Mouse (Mus musculus) forebrain, embryonic 15.5 days (tissue): ENCODE data around the gene Cbx2. TPM values are rescaled to one million over a fixed set of nuclear protein-coding genes. Genes with fewer than 3 reads are reported as not detected.

Source experiments
- ATAC-seq: fragments of 200-750 bp; cut with Nextera tagmentation; replicated peaks from 2 replicates; pipeline ENCODE4 v1.8.0; 2017; ENCODE audit warnings: mild to moderate bottlenecking, moderate TSS enrichment, moderate library complexity
- H3K27ac ChIP-seq: fragments of 300-500 bp; sonication (generic); replicated peaks from 2 replicates; pipeline ENCODE4 v1.5.1; 2015; ENCODE audit warnings: mild to moderate bottlenecking, inconsistent platforms
- H3K27me3 ChIP-seq: fragments of 300-500 bp; sonication (generic); 2 replicates; pipeline ENCODE4 v1.6.1; 2015; ENCODE audit warnings: inconsistent platforms
- H3K36me3 ChIP-seq: fragments of 300-500 bp; sonication (generic); 2 replicates; pipeline ENCODE4 v1.6.1; 2015; ENCODE audit warnings: mild to moderate bottlenecking, inconsistent platforms
- H3K4me1 ChIP-seq: fragments of 300-500 bp; sonication (generic); 2 replicates; pipeline ENCODE4 v1.6.1; 2015; ENCODE audit warnings: inconsistent platforms
- H3K4me2 ChIP-seq: fragments of 300-500 bp; sonication (generic); replicated peaks from 2 replicates; pipeline ENCODE4 v1.6.1; 2015; ENCODE audit warnings: mild to moderate bottlenecking, inconsistent platforms
- H3K4me3 ChIP-seq: fragments of 300-500 bp; sonication (generic); 2 replicates; pipeline ENCODE4 v1.5.1; 2015; ENCODE audit warnings: mild to moderate bottlenecking, inconsistent platforms
- H3K9ac ChIP-seq: fragments of 300-500 bp; sonication (generic); replicated peaks from 2 replicates; pipeline ENCODE4 v1.6.1; 2015; ENCODE audit warnings: mild to moderate bottlenecking, inconsistent platforms
- H3K9me3 ChIP-seq: fragments of 300-500 bp; sonication (generic); 2 replicates; pipeline ENCODE4 v1.6.1; 2016; ENCODE audit warnings: inconsistent platforms
- WGBS: fragments of 180-500 bp; shearing (Covaris S2); methylation state at CpG from one replicate; pipeline ENCODE4 v1.1.7; 2015; ENCODE audit warnings: mixed read lengths; 5-methylcytosine and 5-hydroxymethylcytosine counted together
- polyA plus RNA-seq: library from polyadenylated mRNA; unstranded; fragments of >200 nt; fragmentation: Nextera tagmentation; extraction: Ambion mirVana; gene quantifications from 2 replicates; pipeline ENCODE4 v1.2.1, GENCODE M21; 2015

Cbx2 gene
- polyA plus RNA-seq, 1 experiment from 2014 or later, result 30.4 TPM

DNA sequence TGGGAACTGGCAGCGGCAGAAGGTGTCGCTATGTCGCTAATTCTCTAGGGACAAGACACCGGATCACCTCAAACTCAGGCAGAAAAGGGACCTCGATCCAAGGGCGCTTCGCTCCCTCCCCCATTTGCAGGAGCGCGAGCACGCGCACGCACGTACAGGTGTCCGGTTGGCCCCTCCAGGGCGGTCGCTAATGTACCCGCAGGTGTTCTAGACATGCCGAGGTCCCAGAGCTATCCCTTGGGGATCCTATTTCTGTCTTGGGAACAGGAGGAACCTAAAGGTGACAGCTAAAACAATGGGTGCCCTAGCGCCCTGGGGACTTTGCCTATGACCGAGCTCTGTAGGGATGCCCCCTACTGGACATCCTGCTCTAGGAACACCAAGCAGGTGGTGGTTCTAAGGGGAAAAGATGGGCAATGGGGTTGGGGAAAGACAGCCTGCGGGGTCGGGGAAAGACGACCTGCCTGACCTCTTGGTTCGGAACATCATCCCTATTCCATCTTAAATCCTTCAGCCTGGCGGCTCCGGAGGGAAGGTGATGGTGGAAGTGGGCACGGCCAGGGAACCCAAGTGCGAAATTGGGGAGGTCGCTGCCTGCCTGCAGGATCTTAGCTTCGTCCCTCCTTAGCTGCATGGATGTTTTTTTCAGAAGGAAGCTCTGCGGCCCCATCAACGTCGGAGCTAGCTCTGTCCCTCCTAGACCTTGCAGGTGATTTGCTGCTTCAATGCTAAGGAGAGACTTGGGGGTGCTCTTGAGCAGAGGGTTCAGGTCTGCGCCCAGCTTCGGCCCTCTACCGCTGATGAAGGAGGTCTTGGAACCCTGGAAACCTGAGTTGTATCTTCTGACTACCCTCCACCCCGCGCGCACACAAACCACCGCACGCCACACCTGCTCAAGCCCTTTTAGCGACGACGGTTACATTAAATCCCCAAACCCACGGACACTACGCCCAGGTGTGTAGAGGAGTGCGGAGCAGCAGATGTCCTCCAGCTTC, 31.9 kb downstream of the Cbx2 start:
- Histone ChIP-seq H3K4me1 (peaks cover 60% of the 10 kb centered on the region), H3K9ac (peak overlapping the region; percentile 59), H3K4me2 (peak overlapping the region; percentile 95), H3K4me3 (peak overlapping the region; percentile 57), H3K27me3 (peaks cover 56% of the 10 kb centered on the region), H3K27ac (peak overlapping the region; percentile 93), H3K36me3 (no peaks in the 10 kb centered on the region), H3K9me3 (no peaks in the 10 kb centered on the region)
- WGBS, result 1% methylated on average over 47 of the region's 47 CpGs
- no peak for ATAC-seq

DNA sequence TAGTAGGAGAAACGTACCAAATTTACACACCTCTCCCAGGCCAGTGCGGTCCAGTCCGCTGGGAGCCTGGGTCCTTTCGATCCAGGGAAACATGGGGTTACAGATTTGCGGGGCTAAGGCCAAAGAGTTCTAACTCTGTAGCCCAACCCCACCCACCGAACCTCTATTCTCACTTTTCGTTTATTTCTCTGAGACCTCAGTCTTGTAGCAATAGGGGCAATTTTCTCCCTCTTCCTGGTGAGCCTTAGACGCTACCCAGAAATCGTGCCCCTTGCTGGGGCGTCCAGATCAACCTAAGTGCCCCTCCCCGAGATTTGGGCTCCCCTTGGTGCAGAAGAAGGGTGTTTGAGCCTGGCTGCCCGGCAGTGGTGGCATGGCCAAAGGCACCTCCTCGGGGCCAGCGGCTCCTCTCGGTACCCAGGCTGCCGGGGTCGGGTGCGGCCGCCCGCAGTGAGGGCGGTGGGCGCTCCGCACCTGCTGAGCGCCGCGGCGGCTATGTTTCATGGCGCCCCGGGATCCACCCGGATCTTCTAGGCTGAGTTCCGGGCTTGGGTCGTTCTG, 32.9 kb downstream of the Cbx2 start:
- WGBS, result 1% methylated on average over 32 of the region's 32 CpGs
- peak overlapping the region; percentile 57 for H3K4me3 ChIP-seq
- H3K27ac ChIP-seq, result no peak overlapping the region
- peak overlapping the region; percentile 95 for H3K4me2 ChIP-seq
- no peaks in the 10 kb centered on the region for H3K9me3 ChIP-seq
- peaks cover 55% of the 10 kb centered on the region for H3K27me3 ChIP-seq
- peaks cover 60% of the 10 kb centered on the region for H3K4me1 ChIP-seq
- H3K9ac ChIP-seq, result peak overlapping the region; percentile 79
- no peaks in the 10 kb centered on the region for H3K36me3 ChIP-seq
- no peak for ATAC-seq

DNA sequence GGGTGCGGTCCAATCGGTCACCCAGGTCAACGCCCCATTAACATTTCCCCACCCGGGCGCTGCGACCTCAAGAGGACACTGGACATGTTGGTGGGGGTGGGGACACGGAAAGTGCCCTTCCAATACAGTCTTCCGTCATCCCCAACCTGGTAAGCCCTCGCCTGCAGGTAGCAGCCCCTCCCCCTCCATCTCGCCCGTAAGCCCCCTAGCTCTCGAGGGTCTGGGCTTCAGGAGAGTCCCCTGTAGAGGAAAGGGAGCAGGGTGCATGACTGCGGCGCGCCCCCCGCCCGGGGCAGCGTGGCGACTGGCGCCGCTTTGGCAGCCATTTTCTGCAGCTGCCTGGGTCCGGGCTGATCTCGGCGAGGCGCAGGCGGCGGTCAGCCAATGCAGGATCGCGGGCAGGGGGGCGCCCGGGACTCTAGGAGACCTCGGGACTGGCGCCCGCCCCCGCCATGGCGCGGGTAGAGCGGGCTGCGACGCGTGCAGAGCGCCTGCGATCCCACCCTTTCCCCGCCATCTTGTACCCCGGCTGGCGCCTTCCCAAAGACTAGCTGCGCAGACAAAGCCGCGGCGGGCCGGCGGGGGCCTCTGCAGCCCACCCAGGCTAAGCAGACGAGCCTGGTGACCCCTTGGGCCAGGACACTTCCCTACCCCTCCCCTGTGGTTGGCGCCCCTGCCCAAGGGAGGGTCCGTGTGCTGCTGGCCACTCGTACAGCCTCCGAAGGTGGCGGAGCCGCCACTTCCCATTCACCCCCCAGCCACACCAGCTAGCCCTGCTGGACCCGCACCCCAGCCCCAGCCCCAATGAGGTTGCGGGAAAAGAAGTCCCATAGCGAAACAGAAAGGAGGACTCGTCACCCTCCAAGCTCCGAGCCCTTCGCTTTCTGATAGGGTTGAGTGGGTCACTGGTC, 33.8 kb downstream of the Cbx2 start:
- peaks cover 46% of the 10 kb centered on the region for H3K27me3 ChIP-seq
- no peaks in the 10 kb centered on the region for H3K9me3 ChIP-seq
- peak overlapping the region; percentile 95 for H3K4me2 ChIP-seq
- H3K27ac ChIP-seq, result peak overlapping the region; percentile 81
- no peaks in the 10 kb centered on the region for H3K36me3 ChIP-seq
- peak overlapping the region; percentile 79 for H3K9ac ChIP-seq
- H3K4me1 ChIP-seq, result peaks cover 60% of the 10 kb centered on the region
- under 1% methylated on average over 62 of the region's 65 CpGs for WGBS
- no peak for ATAC-seq
- peak overlapping the region; percentile 57 for H3K4me3 ChIP-seq

DNA sequence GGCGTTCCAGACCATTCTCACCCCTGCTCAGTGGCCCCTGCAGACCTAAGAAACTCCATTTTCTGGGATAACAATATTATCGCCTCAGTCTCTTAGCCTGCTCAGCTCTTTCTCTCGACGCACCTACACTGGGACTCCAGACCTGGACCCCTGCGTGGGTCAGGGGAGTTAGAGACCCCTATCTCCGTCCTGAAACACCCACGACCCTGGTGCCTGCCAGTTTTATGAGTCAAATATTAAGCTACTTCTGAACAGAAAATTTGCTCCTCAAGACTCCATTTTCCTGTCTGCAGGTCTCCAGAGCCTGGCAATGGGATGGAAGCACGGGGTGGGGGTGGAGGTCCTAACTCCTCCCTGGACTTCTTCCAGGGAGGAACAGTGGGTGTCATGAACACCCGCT, 34.5 kb downstream of the Cbx2 start:
- Histone ChIP-seq H3K4me2 (peak overlapping the region; percentile 95), H3K9ac (peak overlapping the region; percentile 79), H3K27me3 (peaks cover 39% of the 10 kb centered on the region), H3K27ac (peak overlapping the region; percentile 81; the same call in 1 of the 2 replicates), H3K9me3 (no peaks in the 10 kb centered on the region), H3K4me1 (peaks cover 57% of the 10 kb centered on the region), H3K36me3 (no peaks in the 10 kb centered on the region), H3K4me3 (peak overlapping the region; percentile 57)
- ATAC-seq, result no peak
- 3% methylated on average over 9 of the region's 9 CpGs for WGBS

DNA sequence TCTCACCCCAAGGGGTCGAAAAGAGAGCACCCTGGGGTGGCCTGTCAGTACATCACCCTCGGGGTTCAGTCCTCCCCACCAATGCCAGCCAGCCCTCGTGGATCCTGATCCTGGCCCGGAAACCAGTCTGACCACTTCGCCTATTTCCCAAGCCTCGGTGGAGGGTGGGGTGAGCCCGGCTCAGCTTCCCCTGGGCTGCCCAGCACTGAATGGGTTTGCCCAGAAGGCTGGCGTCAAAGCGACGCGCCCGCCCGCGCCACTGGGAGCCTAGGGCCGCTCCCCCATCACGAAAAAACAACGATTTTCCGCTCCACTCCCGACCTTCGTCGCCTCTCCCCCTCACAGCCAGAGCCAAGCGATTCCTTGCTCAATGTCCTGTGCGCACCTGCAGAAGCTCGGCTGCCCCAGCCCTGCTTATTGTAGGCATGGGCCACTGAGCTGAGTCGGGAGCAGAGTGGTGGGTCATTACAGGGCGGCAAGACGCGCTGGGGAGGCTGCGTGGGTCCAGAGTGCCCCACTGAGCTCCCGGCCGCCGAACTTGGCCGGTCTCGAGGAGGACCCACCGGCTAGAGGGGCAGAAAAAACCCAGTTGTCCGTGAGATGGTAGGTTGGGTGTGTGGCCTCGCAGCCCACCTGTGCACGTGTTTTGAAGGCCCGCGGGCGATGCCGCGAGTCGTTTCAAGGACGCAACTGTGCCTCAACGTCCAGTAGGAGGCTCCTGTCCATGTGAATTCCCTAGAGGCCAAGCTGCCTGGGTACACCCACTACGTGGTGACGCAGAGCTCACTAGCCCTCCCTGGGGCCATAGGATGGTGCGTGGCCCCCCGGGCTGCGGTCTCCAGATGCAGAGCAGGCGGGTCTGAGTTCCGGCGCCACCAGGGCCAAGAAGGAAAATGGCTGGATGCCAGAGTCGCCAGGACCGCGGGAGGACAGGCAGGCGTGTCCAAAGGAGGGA, 35.6 kb downstream of the Cbx2 start:
- peak overlapping the region; percentile 6; the same call in 1 of the 2 replicates for H3K9ac ChIP-seq
- no peak for ATAC-seq
- WGBS, result 3% methylated on average over 58 of the region's 58 CpGs
- H3K4me1 ChIP-seq, result peaks cover 48% of the 10 kb centered on the region
- H3K27me3 ChIP-seq, result peaks cover 36% of the 10 kb centered on the region
- peak overlapping the region; percentile 21 for H3K4me3 ChIP-seq
- no peaks in the 10 kb centered on the region for H3K9me3 ChIP-seq
- H3K27ac ChIP-seq, result no peak overlapping the region
- H3K36me3 ChIP-seq, result no peaks in the 10 kb centered on the region
- H3K4me2 ChIP-seq, result peak overlapping the region; percentile 30

DNA sequence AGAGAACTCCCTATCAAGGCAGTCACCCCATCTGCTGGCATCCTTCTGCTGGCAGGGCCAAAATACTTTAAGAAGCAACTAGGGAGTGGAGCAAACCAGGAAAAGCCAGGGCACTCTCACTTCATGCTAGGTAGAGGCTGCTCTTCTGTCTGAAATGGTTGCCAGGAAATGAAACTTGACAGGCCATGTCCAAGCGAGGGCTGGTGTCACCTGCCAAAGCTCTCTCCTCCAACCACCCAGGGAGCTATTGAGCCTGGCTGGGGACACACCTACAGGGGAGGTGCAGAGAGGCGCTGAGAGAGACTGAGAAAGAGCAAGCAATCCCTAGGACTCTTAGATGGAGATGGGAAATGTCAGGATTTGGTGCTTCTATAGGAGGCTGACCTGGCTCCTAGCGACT, 36.5 kb downstream of the Cbx2 start:
- Histone ChIP-seq H3K4me1 (peaks cover 41% of the 10 kb centered on the region), H3K27ac (no peak overlapping the region), H3K9ac (no peak overlapping the region), H3K4me3 (no peak overlapping the region), H3K4me2 (no peak overlapping the region), H3K27me3 (peaks cover 36% of the 10 kb centered on the region), H3K9me3 (no peaks in the 10 kb centered on the region), H3K36me3 (no peaks in the 10 kb centered on the region)
- WGBS, result 13% methylated on average over 3 of the region's 3 CpGs
- ATAC-seq, result no peak

DNA sequence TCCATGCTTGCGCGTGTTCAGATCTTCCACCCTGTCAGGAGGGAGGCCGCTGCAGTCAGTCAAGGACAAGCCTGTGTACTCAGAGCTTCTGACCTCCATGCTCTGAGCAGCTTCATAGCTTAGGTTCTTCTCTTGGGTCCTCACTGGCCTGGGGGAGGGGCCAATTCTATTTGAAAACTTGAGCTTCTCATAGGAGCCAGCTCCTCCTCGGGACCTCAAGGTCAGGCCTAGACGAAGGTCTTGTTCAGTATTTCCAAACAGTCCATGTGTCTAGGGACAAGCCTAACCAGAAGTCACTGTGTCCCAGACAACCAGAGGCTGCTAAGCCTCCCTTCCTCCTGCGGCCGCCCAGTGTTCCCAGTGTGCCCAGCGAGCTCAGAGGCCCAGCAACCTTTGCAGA, 44.1 kb downstream of the Cbx2 start:
- ATAC-seq, result no peak
- 84% methylated on average over 8 of the region's 8 CpGs for WGBS
- no peak overlapping the region for H3K27ac ChIP-seq

DNA sequence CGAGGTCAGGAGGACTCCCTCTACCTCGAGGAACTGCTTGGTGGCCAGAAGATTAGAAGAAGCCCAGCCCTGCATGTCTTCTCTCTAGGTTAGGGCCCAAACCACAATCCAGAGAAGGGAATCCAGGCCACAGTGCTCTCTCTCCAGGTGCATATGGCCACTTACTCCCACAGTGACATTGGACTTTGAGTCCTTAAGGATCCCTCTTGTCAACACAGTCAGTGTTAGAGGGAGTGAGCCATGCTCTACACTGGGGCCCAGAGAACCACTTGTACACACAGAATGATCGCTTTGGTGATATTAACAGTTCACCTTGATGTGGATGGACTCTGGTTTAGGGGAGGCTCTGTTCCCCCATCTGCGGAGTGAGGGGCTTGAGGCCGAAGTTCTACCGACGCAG, 49.5 kb downstream of the Cbx2 start:
- WGBS, result 89% methylated on average over 7 of the region's 7 CpGs
- no peaks in the 10 kb centered on the region for H3K9me3 ChIP-seq
- ATAC-seq, result no peak

More for the DNA sequence above, 44.1 kb downstream of the Cbx2 start:
- H3K4me2 ChIP-seq, result no peak overlapping the region
- no peak overlapping the region for H3K4me3 ChIP-seq
- H3K36me3 ChIP-seq, result no peaks in the 10 kb centered on the region
- H3K9ac ChIP-seq, result no peak overlapping the region
- no peaks in the 10 kb centered on the region for H3K9me3 ChIP-seq
- H3K4me1 ChIP-seq, result no peaks in the 10 kb centered on the region
- H3K27me3 ChIP-seq, result no peaks in the 10 kb centered on the region

DNA sequence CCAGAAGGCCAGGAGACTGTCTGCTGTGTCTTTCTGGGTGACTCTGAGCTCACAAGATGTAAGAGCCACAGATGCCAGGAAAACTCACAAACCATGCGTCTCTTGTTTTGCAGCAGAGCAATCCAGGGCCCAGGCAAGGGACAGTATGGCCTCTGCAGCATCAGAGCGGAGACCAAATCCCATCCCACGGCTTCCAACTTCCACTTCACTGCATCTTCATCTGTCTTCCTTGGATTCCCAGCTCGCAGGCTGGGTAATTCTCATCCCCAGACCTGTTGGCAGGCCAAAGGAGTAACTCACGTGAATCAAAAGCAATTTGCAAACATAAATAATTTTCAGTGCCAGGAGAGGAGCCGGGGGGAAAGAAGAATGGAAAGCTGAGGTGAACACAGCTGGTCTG, 50.2 kb downstream of the Cbx2 start:
- Histone ChIP-seq H3K27me3 (no peaks in the 10 kb centered on the region), H3K9ac (no peak overlapping the region)

More for the DNA sequence above, 49.5 kb downstream of the Cbx2 start:
- H3K4me3 ChIP-seq, result no peak overlapping the region
- H3K4me2 ChIP-seq, result no peak overlapping the region
- no peaks in the 10 kb centered on the region for H3K27me3 ChIP-seq
- H3K36me3 ChIP-seq, result no peaks in the 10 kb centered on the region
- H3K27ac ChIP-seq, result no peak overlapping the region
- no peaks in the 10 kb centered on the region; the same call in 1 of the 2 replicates for H3K4me1 ChIP-seq
- no peak overlapping the region for H3K9ac ChIP-seq

DNA sequence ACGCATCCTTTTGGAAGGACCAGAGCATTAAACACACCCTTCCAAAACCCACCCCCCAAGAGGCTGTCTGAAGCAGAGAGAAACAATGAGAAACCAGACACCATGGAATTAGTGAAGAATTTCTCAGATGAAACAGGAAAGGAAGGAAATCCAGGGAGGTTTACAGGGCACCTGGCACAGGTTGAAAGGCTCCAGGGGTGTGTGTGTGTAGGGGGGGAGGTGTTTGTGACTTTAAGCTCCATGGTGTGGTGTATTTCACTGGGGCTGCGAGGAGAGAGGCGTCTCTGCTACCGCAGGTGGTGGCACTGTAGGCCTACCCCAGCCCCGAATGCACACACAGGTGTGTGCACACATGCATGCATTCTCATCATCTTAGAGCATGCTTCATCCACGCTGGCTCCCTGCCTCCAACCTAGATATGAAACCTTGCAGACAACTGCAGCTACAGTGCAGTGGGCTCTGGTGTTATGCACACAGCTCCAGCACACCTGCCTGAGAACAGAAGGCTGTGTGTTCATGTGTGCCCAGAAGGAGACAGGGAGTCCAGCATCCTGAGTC, 51.2 kb downstream of the Cbx2 start:
- Histone ChIP-seq H3K36me3 (no peaks in the 10 kb centered on the region), H3K4me3 (no peak overlapping the region), H3K9me3 (no peaks in the 10 kb centered on the region), H3K4me1 (peaks cover 13% of the 10 kb centered on the region), H3K27me3 (no peaks in the 10 kb centered on the region), H3K9ac (no peak overlapping the region), H3K27ac (no peak overlapping the region), H3K4me2 (no peak overlapping the region)
- ATAC-seq, result no peak
- 59% methylated on average over 6 of the region's 6 CpGs for WGBS

More for the DNA sequence above, 50.2 kb downstream of the Cbx2 start:
- Histone ChIP-seq H3K9me3 (no peaks in the 10 kb centered on the region), H3K27ac (no peak overlapping the region), H3K36me3 (no peaks in the 10 kb centered on the region), H3K4me1 (peaks cover 3% of the 10 kb centered on the region), H3K4me3 (no peak overlapping the region), H3K4me2 (no peak overlapping the region)
- ATAC-seq, result no peak
- 52% methylated on average over 6 of the region's 6 CpGs for WGBS
